Mouse (Mus musculus) testis, adult 2 months (tissue): ENCODE data around the gene Isg20l2.

Source experiments
- CTCF ChIP-seq: fragments of 200-500 bp; IDR thresholded peaks from 2 replicates; pipeline ENCODE4 v1.5.1; 2012; ENCODE audit warnings: low read depth, mild to moderate bottlenecking, inconsistent platforms, low read length, moderate library complexity; ENCODE audit not compliant: control insufficient read depth, insufficient read depth, insufficient replicate concordance
- POLR2A ChIP-seq: fragments of 200-500 bp; IDR thresholded peaks from 2 replicates; pipeline ENCODE4 v1.6.1; 2012; ENCODE audit warnings: low read depth, mild to moderate bottlenecking, inconsistent platforms, low read length, moderate library complexity; ENCODE audit not compliant: control insufficient read depth

DNA sequence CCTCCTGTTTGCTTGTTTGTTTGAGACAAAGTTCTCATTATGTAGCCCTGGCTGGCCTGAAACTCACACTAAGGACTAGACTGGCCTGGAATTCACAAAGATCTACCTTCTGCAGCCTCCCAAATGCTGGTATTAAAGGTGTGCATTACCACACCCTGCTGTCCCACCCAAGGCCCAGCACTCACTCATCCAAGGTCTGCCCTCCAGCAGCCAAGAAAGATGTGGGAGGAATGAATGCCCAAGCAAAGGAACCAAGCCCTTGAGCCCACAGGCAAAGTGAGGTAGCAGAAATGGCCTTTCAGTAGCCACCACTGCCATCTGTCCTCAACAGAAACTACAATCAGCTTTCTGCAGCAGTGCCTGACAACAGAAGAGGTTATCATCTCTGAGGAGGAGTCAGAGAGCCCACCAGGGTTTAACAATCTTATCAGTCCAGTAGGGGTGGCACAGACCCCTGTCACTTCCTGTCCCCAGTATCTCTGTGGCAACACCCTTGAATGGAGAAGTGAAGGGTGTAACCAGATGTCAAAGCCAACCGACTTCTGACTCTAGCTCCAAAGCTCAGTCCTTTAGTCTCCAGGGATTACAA is 29.0 kb upstream of the Isg20l2 start:
- TF ChIP-seq POLR2A (no peak), CTCF (no peak)
